Mouse (Mus musculus) left cerebral cortex, postnatal 36 days (tissue): ENCODE measurements at regions not wholly inside any gene's neighbourhood (a gene's known extent, or its start where the extent isn't known, plus 50 kb on each side); places are given as distances from the start of the nearest gene placed in this dataset.

Experiments used
- DNase-seq, 2 experiments: peaks; one replicate each; pipeline ENCODE4 v3.0.0; 2021 to 2022; ENCODE audit warnings: low spot score in 2 of 2, mixed read lengths in 1 of 2
- intact Hi-C: fragments of 180-260 bp; cut with DNase I; formaldehyde crosslinking; loops from one replicate; pipeline ENCODE4 v1.15.1; 2025

DNA sequence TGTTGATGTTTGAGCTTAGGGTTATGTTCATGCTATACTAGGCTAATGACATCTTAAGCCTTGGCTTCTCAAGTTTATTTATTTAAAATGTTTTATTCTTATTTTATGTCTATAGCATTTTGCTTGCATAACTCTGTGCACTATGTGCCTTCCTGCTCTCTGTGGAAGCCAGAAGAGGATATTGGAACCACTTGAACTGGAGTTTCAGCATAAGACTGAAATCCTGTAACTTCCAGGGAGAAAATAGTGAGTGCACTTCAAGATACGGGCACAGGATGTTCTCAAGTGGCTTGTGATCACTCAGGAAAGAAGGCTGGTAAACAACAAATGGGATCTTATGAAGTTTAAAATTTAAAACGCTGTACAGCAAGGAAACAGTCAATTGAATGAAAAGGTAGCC, 257.0 kb upstream of the Gm10131 start:
- intact Hi-C loops, result no loop called here
- no peak for DNase-seq

DNA sequence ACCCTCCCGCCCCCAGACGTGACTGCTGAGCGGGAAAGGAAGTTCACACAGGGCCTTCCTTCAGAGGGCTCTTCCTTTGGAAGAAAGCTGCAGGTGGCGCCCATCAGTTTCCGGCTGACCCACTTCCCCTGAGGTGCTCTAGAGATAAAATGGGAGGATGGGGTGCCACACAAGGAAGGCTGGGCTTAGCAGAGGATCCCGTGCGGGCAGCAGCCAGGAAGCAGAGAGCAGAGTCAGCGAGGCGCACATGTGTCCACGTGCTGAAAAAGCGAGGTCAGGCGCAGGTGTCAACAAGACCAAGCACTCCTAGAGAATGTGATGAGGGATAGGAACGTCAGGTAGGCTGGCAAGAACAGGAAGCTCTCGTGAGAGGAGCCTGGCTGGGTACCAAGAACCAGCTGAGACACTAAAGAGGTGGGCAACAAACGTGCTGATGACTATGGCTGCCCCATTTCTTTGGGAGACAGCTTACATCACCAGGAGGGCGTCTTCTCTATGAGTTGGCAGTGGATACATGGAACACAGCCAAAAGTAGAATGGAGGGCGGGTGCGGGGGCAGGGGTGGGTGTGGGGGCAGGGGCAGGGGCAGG, 253.0 kb upstream of the Gm10131 start:
- DNase-seq, result no peak
- intact Hi-C loops, result no loop called here

- no peak for DNase-seq
- intact Hi-C loops, result no loop called here
These were observed 252.1 kb upstream of the Gm10131 start for GRCm38 (mm10) chr8:34363679-34364078.

- intact Hi-C loops, result no loop called here
- DNase-seq, result no peak
These were observed 251.6 kb upstream of the Gm10131 start for GRCm38 (mm10) chr8:34363131-34363530.

DNA sequence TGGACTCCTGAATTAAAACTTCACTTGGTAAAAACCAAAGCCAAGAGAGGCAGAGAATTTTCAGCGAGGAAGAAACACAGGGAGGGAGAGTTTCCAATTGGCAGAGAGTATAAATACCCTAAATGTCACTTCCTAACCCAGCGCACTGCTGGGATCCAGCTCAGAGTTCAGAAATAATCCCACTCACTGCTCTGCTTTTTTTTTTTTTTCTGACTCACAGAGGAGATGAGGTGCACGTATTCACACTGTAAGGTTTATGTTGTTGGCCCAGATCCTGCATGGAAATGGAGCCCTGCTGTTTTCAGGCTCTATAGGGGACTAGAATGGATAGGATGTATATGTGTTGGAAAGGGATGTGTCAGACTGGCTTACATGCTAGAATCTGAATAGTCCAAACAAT, 249.8 kb upstream of the Gm10131 start:
- DNase-seq, result no peak
- intact Hi-C loops, result no loop called here

DNA sequence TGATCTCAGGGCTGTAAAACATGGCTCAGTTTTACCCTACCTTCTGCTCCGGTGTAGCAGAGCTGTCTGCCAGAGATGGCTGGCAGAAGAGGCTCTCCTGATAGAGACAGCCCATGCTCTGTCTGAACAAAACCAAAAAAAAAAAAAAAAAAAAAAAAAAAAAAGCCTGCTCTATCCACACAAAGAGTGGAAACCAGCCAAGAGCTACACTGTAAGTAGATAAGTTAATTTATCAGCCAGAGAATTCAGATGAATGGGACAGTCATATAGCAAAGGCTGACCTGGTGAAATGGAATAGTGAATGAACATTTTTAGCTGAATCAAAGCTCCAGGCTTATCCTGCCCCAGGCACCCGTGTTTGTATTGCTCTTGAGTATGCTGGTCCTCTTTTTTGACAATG, 248.2 kb upstream of the Gm10131 start:
- DNase-seq, result no peak
- intact Hi-C loops, result no loop called here

DNA sequence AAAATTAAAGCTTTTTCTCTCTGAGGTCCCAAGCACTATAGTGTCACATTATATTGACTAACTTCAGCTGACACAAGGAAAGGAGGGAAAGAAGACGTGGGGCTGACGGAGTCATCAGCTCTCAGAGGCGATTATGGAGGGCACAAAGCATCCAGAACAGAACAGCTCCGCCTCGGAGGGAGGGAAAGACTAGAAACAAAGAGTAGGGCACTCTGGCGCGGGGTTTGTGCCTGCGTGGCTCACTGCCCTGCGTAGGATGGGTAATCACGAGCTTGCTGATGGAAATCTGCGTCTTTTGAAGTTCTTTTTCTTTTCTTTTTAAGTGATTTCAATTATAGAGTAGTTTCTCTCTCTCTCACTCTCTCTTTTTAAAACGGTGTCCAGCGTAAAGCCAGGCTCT, 243.5 kb upstream of the Gm10131 start:
- intact Hi-C loops, result no loop called here
- DNase-seq, result no peak

DNA sequence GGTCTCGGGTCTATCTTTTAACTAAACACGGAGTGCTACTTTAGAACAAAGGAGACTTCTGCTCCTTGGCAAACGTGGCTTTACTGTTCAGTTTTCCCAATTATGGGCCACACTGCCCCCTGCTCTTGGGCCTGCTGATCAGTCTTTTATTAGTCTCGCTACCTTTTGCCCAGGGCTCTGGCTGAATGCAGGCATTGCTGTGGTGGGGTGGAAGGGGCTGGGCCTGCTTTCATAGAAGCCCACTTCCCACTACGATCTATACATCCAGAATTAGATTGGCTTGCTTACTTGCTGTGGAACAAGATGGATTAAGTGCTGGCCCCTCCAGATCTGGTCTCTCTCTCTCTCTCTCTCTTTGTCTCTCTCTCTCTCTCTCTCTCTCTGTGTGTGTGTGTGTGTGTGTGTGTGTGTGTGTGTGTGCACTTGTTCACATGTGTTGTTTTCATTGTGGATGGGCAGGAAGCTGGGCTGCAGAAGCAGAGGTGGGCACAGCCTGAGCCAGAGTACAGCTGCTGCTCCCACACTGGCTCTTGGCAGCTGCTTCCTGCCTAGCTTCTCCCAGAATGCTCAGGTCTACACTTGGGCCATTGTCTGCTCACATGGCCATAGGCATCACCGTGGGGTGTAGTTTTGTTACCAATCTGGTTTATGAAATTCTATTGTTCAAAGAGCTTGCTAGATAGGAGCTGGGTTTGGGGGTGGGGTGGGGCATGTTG, 241.8 kb upstream of the Gm10131 start:
- intact Hi-C loops, result no loop called here
- DNase-seq, result no peak

DNA sequence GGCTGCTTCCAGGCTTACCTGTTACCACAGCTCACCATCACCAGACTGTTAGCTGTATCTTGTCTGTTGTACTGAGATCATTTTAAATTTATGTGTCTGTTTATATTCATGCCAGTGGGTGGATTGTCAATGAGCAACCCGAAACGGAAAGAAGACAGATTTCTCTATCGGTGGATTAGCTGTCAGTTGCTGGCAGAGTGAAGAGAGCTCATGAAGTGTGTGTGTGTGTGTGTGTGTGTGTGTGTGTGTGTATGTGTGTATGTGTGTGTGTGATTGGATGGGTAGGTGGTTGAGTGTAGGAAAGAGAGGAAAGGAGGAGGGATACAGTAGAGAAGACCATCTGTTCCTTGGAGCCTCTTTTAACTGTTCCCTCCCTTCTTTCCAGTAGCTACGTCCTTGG, 223.3 kb upstream of the Gm10131 start:
- intact Hi-C loops, result loop anchor here (5.0 kb wide), 1 partner anchor 57 kb away; no protein-coding TSS in a partner anchor
- peak in 1 of 2 experiments; percentile 49 for DNase-seq

- intact Hi-C loops, result no loop called here
These were observed 220.1 kb upstream of the Gm10131 start for GRCm38 (mm10) chr8:34331673-34332072.

DNA sequence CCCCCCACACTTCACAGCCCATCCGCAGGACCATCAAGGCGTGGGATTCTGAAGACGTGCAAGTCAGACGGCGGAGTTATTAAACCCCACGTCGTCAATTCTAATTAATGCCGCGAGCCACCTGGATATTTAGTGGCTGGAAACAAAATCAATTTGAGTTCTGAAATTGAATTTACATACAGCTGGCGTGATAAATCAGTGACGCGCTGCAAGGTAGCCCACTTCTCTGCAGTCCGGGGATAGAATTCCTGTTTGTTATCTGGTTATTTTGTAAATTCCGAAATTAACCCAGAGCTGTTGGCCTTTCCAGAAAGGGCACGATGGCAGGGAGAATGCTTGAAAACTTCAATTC, 215.1 kb upstream of the Gm10131 start:
- intact Hi-C loops, result loop anchor here (10.0 kb wide), 2 partner anchors 48 to 112 kb away; no protein-coding TSS in a partner anchor
- no peak for DNase-seq

More at GRCm38 (mm10) chr8:34331673-34332072, 220.1 kb upstream of the Gm10131 start:
- no peak for DNase-seq

- DNase-seq, result peak; percentile 34 to 37
- intact Hi-C loops, result loop anchor here (10.0 kb wide), 2 partner anchors 49 to 111 kb away; no protein-coding TSS in a partner anchor
These were observed 214.5 kb upstream of the Gm10131 start for GRCm38 (mm10) chr8:34325841-34326613.

- intact Hi-C loops, result loop anchor here (10.0 kb wide), 2 partner anchors 55 to 105 kb away; no protein-coding TSS in a partner anchor
- DNase-seq, result no peak
These were observed 208.6 kb upstream of the Gm10131 start for GRCm38 (mm10) chr8:34320158-34320587.

DNA sequence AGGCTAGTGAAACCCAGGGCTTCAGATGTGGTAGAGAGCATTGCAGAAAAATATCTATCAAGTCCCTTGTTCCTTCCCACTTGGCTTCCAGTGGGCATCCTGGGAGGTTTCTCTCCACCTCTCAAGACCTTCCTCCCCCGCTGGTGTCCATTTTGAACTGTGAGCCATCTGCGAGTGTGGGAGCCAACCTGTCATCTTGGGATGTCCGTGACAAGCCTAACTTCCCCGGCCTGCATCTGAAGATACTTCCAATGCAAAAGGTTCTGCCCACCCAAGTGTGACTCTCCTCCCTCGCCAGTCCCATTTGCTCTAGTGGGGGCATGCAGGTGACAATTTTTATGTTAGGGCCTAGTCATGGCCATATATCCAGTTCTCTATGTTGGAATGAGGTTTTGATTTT, 208.2 kb upstream of the Gm10131 start:
- no peak for DNase-seq
- intact Hi-C loops, result loop anchor here (10.0 kb wide), 2 partner anchors 55 to 105 kb away; no protein-coding TSS in a partner anchor

- intact Hi-C loops, result no loop called here
- no peak for DNase-seq
These were observed 203.7 kb upstream of the Gm10131 start for GRCm38 (mm10) chr8:34315233-34315632.

DNA sequence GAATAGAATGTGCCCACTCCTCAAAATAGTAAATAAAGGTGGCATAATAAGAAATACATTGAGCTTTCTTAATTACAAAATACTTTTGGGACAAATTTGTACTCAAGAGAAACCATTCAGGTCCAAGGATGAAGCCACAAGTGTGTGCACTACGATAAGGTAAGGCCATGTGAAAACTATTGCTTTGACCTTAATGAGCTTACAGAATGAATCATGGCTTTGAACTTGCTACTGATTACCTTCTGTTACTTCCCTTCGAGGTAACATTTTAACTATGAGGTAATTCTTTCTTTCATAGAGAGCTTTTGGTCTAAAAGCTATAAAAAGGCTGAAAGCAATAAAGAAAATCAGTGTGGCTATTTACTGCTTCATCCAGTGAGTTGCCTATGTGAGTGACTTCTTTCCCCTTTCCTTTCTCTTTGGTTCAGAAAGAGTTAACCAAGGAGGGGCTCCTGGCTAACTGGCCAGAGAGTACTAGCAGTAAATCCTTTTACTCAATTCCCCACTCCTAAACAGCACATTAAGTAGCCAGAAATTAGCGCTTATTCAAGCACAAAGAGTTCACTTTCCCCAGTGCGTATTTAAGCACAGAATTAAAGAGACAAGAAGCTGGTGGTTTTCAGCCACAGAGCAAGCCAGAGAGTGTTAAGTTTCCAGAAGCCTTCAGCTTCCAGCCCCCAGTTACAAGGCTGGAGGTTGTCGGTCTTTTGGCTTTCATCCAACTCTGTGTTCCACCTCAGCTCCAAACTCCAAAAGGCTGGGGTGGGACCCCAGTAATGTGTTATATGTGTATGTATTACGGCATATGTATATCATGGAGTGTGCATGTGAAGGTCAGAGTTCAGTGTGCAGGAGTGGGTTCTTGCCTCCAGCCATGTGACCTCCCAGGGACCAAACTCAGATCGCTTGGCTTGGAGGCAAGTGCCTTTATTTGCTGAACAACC, 194.3 kb upstream of the Gm10131 start:
- intact Hi-C loops, result no loop called here
- no peak for DNase-seq

- intact Hi-C loops, result no loop called here
- no peak for DNase-seq
These were observed 192.3 kb upstream of the Gm10131 start for GRCm38 (mm10) chr8:34303815-34304214.

- intact Hi-C loops, result no loop called here
- no peak for DNase-seq
These were observed 188.9 kb upstream of the Gm10131 start for GRCm38 (mm10) chr8:34300331-34300903.

GRCm38 (mm10) chr8:34294721-34295120, 183.2 kb upstream of the Gm10131 start:
- no peak for DNase-seq
- intact Hi-C loops, result no loop called here
